Mouse (Mus musculus): ENCODE measurements around the gene Cox10. TPM values are rescaled to one million over a fixed set of nuclear protein-coding genes. Genes with fewer than 3 reads are reported as not detected.
A peak's percentile ranks its signal among the peaks of the same experiment; 100 is the strongest.

Cox10 gene
- total RNA-seq, 4 experiments from 2014 or later = 35.4 to 43.7 (median 36.7) TPM

DNA sequence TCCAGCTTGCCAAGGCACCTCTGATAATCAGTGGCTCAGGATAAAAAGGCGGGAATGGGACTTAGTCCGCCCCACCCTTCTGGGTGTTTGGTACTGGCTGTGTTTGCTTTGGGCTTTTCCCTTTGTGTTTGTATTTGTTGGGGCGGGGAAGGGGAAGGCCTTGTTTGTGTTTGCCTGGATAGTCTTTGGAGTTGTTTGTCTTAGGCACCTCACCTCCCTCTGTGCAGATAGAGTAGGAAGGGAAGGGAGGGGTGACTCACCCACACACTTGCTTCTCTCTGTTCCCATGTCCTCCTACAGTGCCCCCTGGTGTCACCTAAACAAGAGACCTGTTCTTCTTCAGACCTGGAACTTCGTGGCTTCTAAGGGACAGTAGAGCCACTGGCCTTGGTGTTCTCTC lies 122.1 kb downstream of the Cox10 start:
- DNase-seq (ENCODE audit: low spot score in 2 of 2) = no peak

DNA sequence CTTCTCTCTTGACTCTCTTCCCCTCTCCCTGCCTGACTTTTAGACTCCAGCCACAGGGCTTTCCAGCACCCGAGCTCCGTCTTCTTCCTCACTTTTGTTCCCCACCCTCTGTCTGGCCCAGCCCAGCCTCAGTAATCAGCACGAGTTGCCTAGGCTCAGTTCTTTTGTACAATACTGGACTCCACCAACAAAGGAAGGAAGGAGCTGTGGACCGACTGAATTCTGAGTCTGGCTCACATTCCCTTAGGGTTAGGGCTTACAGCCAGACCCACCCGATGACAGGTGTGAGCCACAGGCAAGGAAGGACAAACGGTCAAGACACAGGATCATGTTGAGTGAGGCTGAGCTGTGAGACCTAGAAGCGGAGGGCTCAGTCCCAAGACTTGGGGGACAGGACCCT lies 122.5 kb downstream of the Cox10 start:
- DNase-seq (ENCODE audit: low spot score in 2 of 2) = no peak

DNA sequence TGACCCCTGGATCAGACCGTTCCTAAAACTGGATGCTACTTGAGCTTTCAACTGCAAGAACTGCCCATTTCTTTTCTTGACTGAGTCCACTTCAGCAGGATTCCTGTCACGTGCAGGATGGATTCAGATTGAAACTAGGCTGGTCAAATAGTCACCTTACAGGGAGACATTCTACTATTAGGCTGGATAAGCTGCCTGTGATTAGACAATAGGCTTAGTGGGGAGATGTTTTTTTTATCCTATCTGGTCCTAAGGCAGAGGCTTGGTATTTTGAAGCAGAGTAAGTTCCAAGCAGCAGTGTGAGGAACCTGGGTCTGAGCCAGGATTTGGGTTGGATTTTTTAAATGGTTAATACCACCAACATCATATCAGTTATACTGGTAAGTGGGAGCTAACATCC lies 125.4 kb downstream of the Cox10 start:
- no peak for DNase-seq (ENCODE audit: low spot score in 2 of 2)

DNA sequence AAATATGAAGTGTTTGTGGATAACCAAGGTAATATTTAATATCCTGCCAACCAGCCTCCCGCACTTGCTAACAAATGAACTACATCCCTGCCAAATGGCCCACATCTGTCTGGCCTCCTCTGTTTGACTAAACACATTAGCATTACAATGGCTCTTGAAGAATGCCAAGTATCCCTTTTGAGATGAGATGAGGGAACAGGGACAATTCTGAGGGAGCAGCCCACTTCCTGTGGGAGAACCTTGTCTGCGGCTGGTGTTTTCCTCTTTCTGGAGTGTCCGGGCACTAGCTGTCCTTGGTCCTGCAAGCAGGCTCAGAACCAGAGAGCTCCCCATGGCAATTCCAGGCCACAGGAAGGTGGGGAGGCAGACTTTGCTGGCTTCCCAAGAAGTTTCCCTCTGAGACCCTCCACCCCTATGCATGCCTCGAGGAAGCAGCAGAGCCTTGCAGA lies 126.5 kb downstream of the Cox10 start:
- no peak for DNase-seq (ENCODE audit: low spot score in 2 of 2)

DNA sequence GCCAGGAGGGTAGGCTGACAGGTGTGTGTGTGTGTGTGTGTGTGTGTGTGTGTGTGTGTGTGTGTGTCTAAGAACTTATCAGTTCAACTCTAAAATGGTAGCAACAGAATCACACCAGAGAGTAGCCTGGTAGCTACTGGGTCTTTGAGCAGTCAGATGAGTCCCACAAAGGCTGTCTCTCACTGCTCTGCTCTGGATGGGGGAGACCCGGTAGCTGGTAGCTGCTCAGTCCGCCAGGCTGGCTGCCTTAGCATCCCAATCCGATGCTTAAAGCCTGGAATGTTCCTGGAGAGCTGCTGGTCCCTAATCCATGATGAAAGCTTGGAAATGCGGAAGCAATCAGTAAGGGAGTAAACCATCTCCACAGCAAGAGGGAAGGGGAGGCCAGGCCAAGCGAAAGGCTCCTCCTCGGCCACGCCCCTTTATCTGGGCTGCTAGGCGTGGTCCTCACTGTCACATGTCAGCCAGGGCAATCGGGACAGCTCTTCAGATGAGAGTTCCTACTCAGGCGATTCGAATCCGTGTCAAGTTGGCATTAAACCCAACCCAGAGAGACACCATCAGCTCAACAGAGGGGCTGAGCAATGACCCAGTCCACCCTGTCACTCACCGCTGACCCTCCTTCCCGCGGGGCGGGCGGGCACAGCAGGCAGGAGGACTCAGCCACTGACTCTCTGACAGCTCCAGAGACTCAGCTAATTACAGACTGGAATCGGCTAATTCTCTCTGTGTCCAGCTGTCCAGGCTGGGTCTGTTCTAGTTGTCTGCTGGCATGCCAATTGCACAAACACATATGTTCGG lies 127.2 kb downstream of the Cox10 start:
- DNase-seq (ENCODE audit: low spot score in 2 of 2) = peak; percentile 41 to 52

DNA sequence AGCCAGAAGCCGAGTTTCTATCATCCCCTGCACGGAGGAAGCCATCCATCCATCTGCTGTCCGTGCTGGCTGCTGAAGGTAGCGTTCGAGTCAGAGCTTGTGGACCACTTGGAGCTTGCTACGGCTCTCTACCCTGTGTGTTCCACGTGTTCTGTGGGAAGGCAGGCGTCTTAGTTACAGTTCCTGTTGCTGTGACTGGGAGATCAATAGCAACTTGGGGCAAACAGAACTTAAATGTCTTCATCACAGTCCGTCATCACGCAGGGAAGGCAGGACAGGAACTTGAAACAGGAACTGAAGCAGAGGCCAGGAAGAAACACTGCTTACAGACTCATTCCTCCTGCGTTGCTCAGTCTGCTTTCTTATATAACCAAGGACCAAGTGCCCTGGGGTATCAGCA lies 130.9 kb downstream of the Cox10 start:
- no peak for DNase-seq (ENCODE audit: low spot score in 2 of 2)

DNA sequence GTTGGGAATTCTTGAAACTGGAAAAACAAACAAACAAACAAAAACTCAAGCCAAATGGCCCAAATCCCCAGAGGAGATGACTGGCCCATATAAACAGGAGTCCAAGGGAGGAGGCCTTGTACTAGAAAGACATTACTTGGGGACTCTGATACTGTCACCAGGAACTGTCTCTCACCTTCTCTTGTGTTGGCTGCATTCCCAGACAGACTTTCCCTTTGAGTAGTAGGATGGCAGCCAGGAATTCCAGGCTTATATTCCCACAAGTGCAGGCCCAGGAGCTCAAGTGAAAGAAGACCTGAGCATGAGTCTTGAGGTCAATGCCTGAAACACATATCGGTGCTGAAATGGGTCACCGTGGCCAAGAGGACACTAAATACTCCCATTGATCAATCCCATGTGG lies 132.2 kb downstream of the Cox10 start:
- no peak for DNase-seq (ENCODE audit: low spot score in 2 of 2)

DNA sequence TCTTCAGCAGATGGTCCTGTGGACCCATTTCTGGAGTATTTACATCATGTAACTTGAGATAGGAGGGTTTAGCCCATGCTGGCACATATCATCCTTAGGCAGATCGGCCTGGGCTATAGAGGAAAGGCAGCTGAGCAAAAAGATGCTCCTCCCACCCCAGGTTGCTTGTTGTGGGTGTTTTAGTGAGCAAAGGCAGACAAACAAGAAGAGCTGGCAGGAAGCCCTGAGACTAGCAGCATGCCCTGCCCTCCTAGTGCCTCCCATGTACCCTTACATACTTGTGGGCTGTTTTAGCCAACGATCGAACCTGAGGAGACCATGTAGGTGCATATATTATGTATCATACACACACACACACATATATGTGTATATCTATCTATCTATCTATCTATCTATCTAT lies 135.3 kb downstream of the Cox10 start:
- DNase-seq (ENCODE audit: low spot score in 2 of 2) = no peak

DNA sequence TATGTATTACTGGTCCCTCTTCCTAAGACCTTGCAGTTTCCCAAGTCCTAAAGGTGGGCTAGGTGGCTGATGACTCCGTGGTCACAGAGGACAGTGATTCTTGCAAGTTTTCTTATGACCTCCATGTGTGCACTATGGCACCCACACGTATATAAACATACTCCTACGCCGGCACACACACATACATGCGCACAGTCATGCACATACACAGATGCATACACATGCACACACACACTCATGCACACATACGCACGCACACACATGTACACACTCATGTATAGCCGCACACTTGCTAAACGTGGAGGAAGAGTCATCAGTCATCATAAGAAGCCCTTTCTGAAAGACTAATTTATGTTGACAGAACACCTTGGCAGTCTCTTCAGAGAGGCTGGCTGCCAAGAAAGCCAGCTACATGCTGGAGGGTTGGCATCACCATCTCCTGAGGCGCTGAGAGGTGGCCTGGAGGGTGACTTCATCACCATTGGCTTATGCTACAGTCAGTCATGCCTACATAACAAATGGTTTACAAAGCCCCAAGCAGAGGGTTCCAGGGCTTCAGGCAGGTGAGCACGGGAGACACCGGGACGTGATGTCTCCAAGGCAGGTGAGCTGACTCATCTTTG lies 135.9 kb downstream of the Cox10 start:
- no peak for DNase-seq (ENCODE audit: low spot score in 2 of 2)

DNA sequence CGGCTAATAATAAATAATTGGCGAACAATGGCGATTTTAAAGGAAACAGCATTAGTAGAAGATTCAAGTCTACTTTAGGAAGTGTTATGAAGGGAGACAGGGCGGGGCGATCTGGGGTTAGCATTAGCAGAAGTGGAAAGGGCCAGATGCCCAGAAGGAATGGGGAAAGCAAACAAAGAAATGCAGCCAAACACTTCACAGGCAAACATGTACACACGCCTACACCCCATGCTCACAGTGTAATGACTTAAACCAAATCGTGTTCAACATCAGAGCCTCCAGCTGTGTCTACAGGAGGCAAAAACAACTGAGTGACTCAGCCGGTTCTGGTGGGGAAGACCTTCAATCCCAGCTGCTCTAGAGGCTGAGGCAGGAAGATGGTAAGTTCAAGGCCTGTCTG lies 137.1 kb downstream of the Cox10 start:
- DNase-seq (ENCODE audit: low spot score in 2 of 2) = no peak

DNA sequence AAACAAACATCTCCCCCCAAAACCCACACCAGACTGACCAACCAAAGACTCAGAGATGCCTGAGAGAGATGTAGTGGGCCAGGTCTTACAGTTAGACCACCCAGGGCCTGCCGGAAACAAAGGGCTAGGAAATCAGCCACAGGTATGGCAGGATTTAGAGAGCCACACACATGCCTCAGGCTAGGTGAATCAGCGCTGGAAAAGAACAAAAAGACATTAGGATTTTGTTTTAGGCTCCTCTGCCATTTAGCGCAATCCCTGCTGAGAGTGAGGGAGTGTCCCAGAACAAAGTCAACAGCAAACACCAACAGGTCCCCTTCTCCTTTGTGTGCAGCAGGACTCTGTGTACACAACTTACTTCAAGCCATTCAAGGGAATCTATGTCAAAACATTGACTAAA lies 142.6 kb downstream of the Cox10 start:
- no peak for DNase-seq (ENCODE audit: low spot score in 2 of 2)

DNA sequence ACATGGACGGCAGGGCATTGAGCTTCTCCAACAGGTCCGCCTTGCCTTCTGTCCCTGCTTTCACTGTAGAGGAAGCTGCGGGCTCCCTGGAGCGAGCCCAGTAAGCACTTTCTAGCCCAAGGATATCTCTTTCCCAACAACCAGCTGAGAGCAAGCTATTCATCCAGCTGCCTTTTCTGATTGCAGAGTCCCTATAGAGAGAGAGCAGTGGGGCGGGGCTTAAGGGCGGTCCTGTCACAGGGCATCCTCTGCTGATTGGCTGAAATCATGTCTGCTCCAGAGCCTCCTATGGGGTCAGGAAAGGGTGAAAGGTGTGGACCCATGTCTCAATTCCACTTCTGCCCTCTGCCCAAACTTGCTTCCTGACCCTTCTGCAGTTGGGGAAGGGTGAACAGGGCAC lies 152.4 kb downstream of the Cox10 start:
- DNase-seq (ENCODE audit: low spot score in 2 of 2) = no peak

DNA sequence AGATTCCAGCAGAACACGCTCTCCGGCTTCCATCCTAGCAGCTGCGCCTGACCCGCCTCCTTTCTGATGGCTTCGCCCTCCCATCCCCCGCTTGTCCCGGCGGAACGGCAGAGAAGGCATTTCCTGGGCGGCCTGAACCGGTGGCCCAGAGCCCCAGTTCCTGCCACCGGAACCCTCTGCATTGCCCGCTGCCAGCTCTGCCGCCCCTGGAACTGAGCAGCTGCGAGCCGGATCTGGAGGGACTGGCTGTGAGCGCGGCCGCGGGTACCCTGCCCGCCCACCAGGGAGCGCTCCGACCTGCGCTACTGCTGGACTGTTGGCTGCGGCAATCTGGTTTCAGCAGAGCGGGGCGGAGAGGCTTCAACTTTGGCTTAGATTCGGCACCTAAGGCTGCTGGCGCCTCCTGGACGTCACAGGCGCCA lies 154.1 kb downstream of the Cox10 start:
- peak; percentile 63 to 69 for DNase-seq (ENCODE audit: low spot score in 2 of 2)

DNA sequence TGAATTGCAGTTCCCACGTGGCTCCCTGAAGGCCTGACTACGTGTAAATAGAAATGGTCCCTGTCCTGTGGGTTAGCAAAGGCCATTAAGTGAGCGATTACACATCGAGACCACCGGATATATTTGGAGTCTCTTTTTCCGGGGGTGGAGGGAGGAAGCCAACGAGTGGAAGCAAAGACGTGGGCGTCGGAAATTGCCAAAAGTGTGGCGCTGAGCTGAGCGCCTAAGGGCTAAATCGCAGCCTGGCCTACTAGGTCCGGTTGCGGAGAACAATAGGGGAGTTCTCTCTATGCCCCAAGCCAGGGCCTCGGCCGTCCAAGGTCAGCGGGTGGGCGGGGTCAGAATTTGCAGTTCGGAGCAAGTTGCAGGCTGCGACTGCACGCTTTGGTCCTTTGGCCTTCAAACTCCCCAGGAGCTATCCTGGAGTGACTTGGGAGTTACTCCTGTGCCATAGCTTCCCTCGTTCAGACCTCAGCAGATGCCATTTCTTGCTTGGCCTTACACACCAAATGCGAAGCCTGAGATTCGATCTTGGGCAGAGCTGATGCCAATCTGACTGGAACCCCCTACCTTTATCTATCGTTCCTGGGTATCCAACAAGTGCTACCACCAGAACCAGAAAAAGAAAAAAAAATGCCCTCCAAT lies 154.9 kb downstream of the Cox10 start:
- no peak for DNase-seq (ENCODE audit: low spot score in 2 of 2)

DNA sequence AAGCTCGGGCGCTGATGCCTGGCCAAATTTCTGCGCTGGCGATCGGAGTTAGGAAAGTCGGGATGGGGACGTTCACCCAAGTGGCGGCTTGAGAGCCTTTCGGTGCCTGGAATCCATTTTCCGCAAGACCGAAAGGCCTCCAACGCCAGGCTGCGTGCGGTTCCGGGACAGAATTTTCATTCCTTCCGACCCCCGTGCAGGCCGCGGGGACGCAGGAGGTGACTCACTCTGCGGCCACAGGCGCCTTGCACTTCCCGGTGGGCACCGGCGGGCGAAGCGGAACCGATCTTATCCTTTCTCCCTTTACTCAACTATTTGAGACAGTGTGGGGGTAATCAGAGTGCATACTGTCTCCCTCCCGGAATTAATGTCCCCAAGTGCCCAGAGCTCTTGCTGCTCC lies 155.9 kb downstream of the Cox10 start:
- no peak for DNase-seq (ENCODE audit: low spot score in 2 of 2)

DNA sequence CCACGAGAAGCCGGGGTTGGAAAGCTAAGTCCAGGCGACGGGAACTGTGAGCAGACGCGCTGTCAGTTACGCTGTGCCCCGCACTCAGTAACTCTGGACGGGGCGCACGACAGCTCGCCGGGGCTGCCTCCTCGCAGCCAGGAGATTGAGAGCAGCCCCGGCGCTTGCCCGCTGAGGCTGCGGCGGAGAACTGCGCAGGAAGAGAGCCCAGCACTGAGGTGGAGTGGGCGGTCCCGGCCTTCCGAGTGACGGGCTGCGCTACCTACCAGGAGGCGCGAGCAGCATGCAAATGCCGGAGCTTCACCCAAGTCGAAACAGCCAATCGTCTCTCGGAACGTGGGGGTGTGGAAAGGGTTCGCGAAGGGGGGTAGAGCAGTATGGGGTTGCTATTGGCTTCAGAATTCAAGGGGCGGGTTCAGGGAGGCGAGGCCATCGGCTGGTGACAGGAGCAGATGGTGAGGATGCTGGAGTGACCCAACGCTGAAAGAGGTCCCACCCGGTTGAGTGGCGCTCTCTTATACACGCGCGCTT lies 157.1 kb downstream of the Cox10 start, which contains the start of gene Hs3st3b1:
Hs3st3b1 (minus strand) TSS at position 200 of the 531 bp plus-strand sequence.
- DNase-seq (ENCODE audit: low spot score in 2 of 2) = peak; percentile 76 to 85

DNA sequence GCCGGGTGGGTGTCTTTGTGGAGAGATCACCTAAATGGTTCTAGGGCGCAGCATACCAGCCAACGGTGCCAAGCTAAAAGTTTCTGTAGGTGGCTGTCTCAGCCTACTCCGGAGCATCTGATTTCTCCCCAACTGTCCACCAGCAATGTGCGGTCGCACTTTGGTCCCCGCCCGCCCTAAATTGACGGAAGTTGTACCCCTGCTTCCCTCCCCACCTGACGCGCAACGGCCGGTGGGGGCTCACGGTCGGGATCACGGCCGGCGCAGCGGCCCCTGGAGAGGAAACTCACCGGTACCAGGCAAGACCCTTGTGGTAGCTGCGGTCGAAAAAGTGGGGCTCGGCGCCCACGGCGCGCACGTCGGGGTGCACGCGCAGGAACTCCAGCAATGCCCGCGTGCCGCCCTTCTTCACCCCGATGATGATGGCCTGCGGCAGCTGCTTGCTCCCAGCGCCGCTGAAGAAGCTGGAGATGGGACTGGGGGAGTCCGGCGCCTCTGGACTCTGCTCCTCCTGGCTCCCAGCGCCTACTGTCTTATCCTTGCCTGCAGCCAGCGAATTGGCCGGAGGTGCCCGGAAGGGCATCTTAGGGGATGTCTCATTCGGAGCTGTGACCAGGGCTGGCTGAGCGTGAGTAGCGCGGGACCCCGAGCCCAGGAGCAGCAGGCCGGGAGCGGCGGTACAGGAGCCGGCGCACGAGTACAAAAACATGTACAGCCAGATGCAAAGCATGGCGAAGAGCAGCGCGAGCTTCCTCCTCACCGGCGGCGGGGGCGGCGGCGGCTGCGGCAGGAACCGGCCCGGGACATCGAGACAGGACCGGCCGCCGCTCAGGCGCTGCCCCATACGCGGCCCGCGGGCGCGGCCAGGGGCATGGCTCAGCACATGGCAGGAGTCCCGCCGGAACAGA lies 158.0 kb downstream of the Cox10 start:
- DNase-seq (ENCODE audit: low spot score in 2 of 2) = no peak

DNA sequence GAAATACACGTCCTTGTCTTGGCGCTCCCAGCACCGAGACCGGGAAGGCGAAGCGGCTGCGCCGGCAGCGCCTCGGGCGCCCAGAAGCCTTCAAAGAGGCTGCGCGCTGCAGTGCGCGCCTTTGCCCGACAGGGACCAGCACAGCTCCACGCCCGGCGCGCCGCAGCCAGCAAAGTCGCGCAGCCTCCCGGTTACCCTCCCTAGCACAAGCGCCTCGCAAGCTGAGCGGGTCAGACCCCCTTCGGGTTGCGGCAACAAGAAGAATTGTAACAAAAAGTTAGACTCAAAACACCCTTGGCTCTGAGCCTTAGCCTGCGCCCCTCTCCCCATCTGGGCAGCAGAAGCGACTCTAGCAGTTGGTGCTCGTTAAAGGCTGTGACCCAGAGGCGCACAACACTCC lies 158.7 kb downstream of the Cox10 start:
- DNase-seq (ENCODE audit: low spot score in 2 of 2) = peak in 1 of 2 experiments; percentile 38

DNA sequence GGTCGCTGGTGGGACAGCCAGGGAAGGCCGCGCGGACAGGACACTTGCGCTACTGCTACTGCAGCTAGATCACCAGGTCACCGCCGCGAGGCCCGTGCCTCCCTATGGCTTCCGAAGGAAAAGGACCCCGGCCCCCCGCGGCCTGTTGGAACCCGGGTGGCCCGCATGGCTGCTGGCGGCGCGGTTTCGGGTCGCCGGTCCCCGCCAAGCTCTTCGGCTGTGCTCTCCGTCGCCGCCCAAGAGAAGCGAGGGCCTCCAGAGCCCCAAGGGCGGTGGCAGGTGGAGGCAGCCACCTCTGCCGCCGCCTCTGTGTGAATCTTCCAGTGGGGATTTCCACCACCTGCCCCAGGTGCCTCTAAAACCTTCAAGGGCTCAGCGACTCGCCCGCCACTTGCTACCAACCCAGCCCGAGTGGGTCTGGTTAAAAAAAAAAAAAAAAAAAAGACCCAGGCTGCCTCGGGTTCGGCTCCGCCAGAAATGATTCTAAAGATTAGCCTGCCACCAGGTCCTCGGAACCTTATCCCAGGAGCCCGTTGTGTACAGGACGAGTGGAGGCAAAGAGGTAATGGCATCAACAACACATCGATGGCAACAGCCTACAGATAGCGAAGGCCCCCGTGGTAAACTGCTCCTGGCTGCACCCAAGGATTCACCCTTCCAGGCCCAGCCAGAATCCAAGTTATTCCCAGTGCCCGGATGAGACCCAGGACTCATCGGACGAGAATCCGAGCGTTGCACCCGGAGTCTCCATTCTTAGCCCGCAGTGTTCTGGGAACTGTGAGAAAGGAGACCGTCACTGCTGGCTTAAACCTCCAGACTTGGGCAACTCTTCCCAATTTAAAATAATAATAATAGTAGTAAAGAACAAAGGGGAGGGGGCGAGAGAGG lies 159.8 kb downstream of the Cox10 start:
- DNase-seq (ENCODE audit: low spot score in 2 of 2) = no peak

Measured in gastrocnemius, adult 8-10 months (tissue).